Mouse (Mus musculus) regulatory T cell (primary cell): ENCODE measurements around the gene Trove2.
"Not testable (repeated sequence)": the region's sequence is repeated elsewhere in the genome, so short reads cannot be mapped to it uniquely, and the experiment has no call there.

Source experiments
- in situ Hi-C: fragments of 300-600 bp; cut with MboI, MseI; formaldehyde crosslinking; loops from one replicate; pipeline ENCODE4 v1.15.1; 2025; ENCODE audit warnings: high pct_unique_total_duplicates

Gene Trove2

DNA sequence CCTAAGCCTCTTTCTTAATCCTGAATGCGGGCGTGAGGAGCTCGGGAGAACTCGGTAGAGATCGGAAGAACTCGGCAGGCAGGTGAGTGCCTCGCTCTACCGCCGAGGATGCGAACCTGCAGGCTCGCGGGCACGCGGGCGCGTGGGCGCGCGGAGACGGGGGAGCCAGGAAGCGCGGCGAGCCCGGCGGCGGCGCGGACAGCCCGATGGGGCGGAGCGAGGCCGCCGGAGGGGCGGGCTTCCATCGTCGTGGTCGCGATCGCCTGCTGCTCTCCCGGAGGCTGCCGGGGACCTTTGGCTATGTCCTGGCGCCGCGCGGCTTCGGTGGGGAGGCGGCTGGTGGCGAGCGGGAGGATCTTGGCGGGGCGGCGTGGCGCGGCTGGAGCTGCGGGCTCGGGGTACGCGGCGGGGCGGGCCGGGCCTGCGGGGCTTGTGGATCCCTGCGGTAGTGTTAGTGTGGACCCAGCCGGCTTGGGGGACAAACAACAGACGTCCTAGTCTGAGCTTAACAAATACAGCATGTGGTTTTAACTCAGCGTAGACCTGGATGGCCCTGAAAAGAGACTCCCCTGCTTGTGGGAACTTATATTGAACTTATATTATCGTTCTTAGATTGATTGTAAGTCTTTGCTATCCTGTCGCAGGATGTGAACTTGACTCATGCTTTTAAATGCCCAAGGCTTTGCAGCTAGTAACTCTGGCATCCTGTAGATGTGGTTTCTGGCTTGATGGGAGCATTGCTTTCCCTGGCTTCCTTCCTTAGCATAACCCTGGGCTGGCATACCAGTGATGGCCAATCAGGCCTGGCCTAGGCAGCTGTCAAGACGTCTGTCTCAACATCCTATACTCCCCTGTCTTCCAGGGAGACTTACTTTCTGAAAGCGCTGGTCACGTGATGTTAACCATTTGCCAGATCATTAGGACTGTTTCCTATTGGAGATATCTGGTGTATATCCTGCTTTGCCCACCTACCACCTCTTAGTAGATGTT is 37.2 kb downstream of the Trove2 start:
- in situ Hi-C loops: loop anchor here (5.0 kb wide), 1 partner anchor 32 kb away; no protein-coding TSS in a partner anchor

DNA sequence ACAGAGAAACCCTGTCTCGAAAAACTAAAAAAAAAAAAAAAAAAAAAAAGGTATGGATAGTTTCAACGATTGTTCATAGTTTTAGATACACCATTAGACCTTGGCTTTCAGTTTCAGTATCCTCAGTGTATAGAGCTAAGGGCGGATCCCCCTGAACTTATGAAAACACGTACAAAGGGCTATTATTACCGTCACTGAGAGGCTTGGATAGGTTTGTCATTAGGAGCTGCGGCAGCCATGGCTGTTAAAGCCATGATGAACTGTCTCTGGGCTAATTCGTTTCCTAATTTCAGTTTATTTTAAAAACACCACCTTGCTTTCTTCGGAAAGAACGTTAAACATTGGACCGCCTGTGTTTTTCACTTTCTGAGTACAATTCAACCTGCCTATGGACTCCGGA is 38.1 kb downstream of the Trove2 start:
- in situ Hi-C loops: no loop called here

- in situ Hi-C loops: no loop called here
Observed at GRCm38 (mm10) chr1:143733914-143734410, 42.9 kb downstream of the Trove2 start.

- in situ Hi-C loops: no loop called here
Observed at GRCm38 (mm10) chr1:143731691-143732090, 45.2 kb downstream of the Trove2 start.

DNA sequence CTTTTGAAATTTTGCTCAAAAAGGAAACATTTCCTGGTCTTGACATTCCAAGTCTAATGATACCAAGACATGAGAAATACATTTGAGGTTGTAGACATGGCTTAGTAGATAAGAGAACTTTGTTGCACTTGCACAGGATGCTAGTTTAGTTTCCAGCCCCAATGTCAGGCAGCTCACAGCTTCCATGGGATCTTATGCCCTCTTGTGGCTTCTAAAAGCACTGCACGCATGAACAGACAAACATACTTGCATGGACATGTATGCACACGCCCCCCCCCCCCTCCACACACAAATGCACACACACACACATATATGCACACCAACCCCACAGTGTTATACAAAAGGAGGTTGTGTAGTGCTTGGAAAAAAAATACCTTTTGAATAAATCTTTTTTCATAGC is 46.0 kb downstream of the Trove2 start:
- in situ Hi-C loops: no loop called here

DNA sequence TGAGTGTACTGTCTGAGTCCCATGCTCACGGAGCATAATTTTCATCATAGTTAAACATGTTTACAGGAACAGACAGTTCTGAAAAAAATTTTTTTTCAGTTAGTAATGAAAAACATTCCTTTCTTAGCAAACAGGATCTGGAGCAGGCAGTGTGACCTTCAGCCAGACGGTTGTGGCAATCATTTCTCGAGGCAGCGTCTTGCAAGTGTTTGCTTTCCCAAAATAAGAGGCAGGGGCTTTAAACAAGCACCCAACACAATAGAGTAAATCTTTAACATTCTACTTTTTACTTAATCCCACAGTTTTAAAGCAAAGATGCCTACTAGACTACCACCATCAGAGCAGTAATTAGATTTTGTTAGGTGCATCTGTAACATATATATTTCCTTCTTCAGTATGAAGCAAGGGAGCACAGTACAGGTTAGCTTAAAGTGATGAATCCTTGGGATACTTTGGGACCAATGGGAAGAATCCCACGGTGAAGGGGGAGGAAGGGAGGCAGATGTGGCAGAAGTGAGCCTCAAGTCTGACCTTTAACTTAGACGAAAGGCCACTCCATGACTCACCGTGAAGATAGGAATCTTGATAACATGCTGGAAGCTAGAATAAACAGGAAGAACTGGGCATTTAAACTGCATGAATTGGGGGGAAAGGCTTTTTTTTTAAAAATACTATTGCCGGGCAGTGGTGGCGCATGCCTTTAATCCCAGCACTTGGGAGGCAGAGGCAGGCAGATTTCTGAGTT is 49.0 kb downstream of the Trove2 start:
- in situ Hi-C loops: no loop called here

GRCm38 (mm10) chr1:143724456-143725064 is 52.3 kb downstream of the Trove2 start:
- in situ Hi-C loops: no loop called here

DNA sequence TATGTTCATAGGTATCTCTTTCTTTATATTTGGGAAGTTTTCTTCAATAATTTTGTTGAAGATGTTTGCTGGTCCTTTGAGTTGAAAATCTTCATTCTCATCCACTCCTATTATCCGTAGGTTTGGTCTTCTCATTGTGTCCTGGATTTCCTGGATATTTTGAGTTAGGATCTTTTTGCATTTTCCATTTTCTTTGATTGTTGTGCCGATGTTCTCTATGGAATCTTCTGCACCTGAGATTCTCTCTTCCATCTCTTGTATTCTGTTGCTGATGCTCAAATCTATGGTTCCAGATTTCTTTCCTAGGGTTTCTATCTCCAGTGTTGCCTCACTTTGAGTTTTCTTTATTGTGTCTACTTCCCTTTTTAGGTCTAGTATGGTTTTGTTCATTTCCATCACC is 60.8 kb downstream of the Trove2 start, which contains the start of gene Glrx2:
Gene Glrx2, plus strand, starts transcription at position 301 of the 400 bp plus-strand sequence.
- in situ Hi-C loops: not testable (repeated sequence)

- in situ Hi-C loops: no loop called here
Observed at GRCm38 (mm10) chr1:143710627-143710976, 66.3 kb downstream of the Trove2 start.

GRCm38 (mm10) chr1:143709966-143710626 is 66.8 kb downstream of the Trove2 start:
- in situ Hi-C loops: loop anchor here (5.0 kb wide), 1 partner anchor 32 kb away; no protein-coding TSS in a partner anchor

- in situ Hi-C loops: loop anchor here (5.0 kb wide), 1 partner anchor 34 kb away; no protein-coding TSS in a partner anchor
Observed at GRCm38 (mm10) chr1:143708361-143708760, 68.5 kb downstream of the Trove2 start.

- in situ Hi-C loops: loop anchor here (5.0 kb wide), 1 partner anchor 35 kb away; no protein-coding TSS in a partner anchor
Observed at GRCm38 (mm10) chr1:143707006-143707405, 69.9 kb downstream of the Trove2 start.

- in situ Hi-C loops: no loop called here
Observed at GRCm38 (mm10) chr1:143702741-143703262, 74.1 kb downstream of the Trove2 start, which contains the start of gene Cdc73. Gene Cdc73, minus strand, starts transcription at chr1:143702893.

DNA sequence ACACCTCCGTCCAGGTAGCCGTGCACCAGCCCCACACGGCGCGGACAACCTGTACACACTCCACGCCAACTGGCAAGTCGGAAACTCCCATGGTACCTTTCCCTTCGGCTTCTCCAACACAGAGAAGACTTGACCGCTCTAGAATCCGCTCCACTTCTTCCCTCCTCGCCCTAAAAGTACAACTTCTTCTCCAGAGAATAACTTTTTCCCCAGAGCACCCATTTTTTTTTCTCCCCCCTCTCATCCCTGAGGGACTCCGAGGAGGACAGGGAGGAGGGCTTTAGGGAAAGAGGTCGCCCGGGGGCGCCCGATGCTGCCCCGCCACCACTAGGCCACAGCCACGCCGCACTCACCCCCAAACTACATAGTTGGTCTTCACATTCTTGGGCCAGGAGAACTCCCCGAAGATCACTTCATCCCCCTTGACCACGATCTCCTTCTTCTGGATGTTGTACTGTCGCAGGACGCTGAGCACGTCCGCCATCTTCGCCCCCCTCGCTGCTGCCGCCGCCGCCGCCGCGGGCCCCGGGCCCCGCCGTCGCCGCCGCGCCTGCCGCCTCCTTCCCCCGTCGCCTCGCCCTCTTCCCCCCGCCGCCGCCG is 74.6 kb downstream of the Trove2 start:
- in situ Hi-C loops: no loop called here

- in situ Hi-C loops: no loop called here
Observed at GRCm38 (mm10) chr1:143701736-143702135, 75.1 kb downstream of the Trove2 start.
